Mouse (Mus musculus) embryonic facial prominence, embryonic 10.5 days (tissue): Measurements from ENCODE around the gene Kif5a. TPM values are rescaled to one million over a fixed set of nuclear protein-coding genes. Genes with fewer than 3 reads are reported as not detected.
A peak's percentile ranks its signal among the peaks of the same experiment; 100 is the strongest.

ENCODE experiments used
- DNase-seq: peaks from one replicate; pipeline ENCODE4 v3.0.0-alpha.2; 2017; ENCODE audit warnings: low spot score
- H3K27ac ChIP-seq: fragments of 300-500 bp; sonication (generic); replicated peaks from 2 replicates; pipeline ENCODE4 v1.5.1; 2016; ENCODE audit warnings: mild to moderate bottlenecking
- H3K27me3 ChIP-seq: fragments of 300-500 bp; sonication (generic); replicated peaks from 2 replicates; pipeline ENCODE4 v1.6.1; 2016; ENCODE audit warnings: low read depth, mild to moderate bottlenecking; ENCODE audit not compliant: poor library complexity, severe bottlenecking
- H3K36me3 ChIP-seq: fragments of 300-500 bp; sonication (generic); replicated peaks from 2 replicates; pipeline ENCODE4 v1.6.1; 2016; ENCODE audit warnings: mild to moderate bottlenecking, moderate library complexity
- H3K4me1 ChIP-seq: fragments of 300-500 bp; sonication (generic); 2 replicates; pipeline ENCODE4 v1.6.1; 2016
- H3K4me3 ChIP-seq: fragments of 300-500 bp; sonication (generic); 2 replicates; pipeline ENCODE4 v1.5.1; 2016; ENCODE audit warnings: mild to moderate bottlenecking, moderate library complexity
- H3K9me3 ChIP-seq: fragments of 300-500 bp; sonication (generic); 2 replicates; pipeline ENCODE4 v1.6.1; 2016; ENCODE audit warnings: mild to moderate bottlenecking
- WGBS: fragments of 180-500 bp; shearing (Covaris S2); methylation state at CpG from one replicate; pipeline ENCODE4 v1.1.7; 2016; 5-methylcytosine and 5-hydroxymethylcytosine counted together
- polyA plus RNA-seq: library from polyadenylated mRNA; unstranded; fragments of >200 nt; fragmentation: Nextera tagmentation; extraction: Ambion mirVana; gene quantifications from 2 replicates; pipeline ENCODE4 v1.2.1, GENCODE M21; 2016

The Kif5a gene
- polyA plus RNA-seq, 1 experiment from 2014 or later, result 11.6 TPM

DNA sequence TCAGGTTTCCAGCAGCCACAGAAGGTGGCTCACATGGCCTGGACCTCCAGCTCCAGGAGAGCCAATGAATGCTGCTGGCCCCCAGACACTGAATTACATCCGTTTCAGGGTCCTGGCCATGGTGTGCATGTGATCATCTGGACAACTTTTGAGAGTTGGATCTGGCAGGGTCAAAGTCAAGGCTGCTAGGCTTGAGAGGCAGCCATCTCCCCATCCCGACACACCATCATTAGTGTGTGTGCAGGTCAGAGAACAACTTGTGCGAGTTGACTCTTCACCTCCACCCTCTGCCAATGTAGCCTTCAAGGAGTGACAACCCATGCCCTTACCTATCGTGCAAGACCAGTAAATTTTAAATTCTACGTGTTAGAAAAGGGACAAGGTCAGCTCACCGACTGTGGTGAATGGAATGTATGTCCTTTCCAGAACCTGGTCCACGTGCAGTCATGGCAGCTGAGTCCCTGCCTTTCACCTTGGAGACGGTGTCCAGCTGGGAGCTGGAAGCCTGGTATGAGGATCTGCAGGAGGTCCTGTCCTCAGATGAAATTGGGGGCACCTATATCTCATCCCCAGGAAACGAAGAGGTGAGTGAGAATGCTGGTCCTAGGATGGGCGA is 31.9 kb upstream of the Kif5a start:
- H3K27ac ChIP-seq, result no peak overlapping the region
- DNase-seq, result no peak
- H3K9me3 ChIP-seq, result no peaks in the 10 kb centered on the region
- H3K4me1 ChIP-seq, result peaks cover 26% of the 10 kb centered on the region
- WGBS, result 93% methylated on average over 10 of the region's 10 CpGs
- H3K4me3 ChIP-seq, result no peak overlapping the region
- H3K36me3 ChIP-seq, result peaks cover 80% of the 10 kb centered on the region
- no peaks in the 10 kb centered on the region for H3K27me3 ChIP-seq

DNA sequence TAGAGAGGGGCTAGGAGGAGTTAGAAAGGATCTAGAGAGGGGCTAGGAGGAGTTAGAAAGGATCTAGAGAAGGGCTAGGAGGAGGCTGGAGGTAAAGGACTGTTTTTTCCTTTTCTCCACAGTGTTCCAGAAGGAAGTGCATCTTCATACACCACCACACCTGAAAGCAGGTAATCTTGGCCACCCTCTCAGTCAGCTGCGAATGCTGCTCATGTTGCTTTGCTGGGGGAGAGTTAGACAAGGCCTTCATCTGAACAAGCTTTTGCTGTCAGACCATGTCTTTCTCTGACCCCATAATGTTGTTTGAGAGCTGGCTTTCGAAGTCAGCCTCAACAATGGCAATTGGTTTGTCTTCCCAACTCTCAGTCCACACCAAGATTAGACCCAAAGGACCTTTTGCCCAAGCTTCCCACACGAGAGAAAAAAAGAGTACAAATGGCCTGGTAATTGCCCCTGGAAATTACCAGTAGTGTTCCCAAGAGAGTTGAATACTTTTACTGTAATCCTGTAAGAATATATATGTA is 30.5 kb upstream of the Kif5a start:
- Histone ChIP-seq H3K27ac (no peak overlapping the region), H3K27me3 (no peaks in the 10 kb centered on the region), H3K4me3 (no peak overlapping the region), H3K9me3 (no peaks in the 10 kb centered on the region), H3K36me3 (peaks cover 66% of the 10 kb centered on the region), H3K4me1 (peaks cover 38% of the 10 kb centered on the region)
- 85% methylated on average over 3 of the region's 3 CpGs for WGBS
- no peak for DNase-seq

DNA sequence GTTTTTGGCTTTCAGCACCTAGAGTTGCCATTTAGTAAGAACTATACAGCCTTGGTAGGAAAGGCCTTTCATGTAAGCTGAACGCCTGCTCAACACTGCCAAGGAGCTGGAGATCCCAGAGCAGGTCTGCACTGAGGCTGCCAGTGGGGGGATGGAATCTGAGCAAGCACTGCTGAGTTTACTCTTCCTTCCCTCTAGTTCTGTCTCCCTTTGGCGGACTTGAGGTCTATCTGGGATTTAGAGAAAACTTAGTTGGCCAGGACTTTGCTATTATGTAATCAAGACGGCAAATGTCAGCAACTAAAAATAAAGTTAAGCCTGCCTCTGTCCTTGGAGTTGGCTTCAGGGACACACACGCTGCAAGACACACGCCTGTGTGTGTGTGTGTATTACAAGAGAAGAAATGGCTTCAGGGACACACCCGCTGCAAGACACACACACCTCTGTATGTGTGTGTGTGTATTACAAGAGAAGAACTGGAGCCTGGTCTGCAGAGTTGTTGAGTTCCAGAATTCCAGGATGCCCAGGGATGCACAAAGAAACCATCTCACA is 29.9 kb upstream of the Kif5a start:
- Histone ChIP-seq H3K36me3 (peaks cover 60% of the 10 kb centered on the region), H3K9me3 (no peaks in the 10 kb centered on the region), H3K27me3 (no peaks in the 10 kb centered on the region), H3K27ac (no peak overlapping the region), H3K4me1 (peaks cover 38% of the 10 kb centered on the region), H3K4me3 (no peak overlapping the region; the same call in 1 of the 2 replicates)
- WGBS, result 89% methylated on average over 6 of the region's 6 CpGs
- DNase-seq, result no peak

DNA sequence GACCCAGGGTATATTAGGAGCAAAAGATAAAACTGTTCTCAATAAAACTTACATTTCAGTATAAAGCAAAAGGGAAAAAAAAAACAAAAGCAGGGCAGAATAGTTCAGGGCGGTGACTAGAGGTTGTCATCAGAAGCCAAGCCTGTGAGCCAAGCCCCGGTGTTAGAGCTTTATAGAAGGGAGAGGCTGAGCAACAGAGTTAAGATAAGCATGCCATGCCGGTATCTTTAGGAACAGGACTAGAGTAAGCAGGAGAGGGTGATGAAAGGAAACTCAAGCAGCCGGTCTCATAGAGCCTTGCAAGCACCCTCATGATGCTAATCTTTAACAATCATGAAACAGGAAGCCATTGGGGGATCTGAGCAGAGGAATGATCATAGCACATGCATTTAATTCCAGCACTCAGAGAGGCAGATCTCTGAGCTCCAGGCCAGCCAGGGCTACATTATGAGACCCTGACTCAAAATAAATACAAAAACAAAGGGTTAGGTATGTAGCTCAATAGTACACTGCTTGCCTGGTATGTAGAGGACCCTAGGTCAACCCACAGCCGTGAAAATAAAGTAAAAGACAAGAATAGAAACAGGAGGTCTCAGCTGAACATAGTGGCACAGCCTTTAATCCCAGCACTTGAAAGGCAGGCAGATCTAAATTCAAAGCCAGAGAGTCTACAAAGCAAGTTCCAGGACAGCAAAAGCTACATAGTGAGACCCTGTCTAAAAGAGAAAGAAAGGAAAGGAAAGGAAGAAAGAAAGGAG is 28.9 kb upstream of the Kif5a start:
- Histone ChIP-seq H3K9me3 (no peaks in the 10 kb centered on the region), H3K4me1 (peaks cover 48% of the 10 kb centered on the region), H3K4me3 (peak overlapping the region; percentile 88), H3K36me3 (peaks cover 55% of the 10 kb centered on the region), H3K27me3 (no peaks in the 10 kb centered on the region), H3K27ac (peak overlapping the region; percentile 95)
- no peak for DNase-seq
- 64% methylated on average over 5 of the region's 5 CpGs for WGBS

DNA sequence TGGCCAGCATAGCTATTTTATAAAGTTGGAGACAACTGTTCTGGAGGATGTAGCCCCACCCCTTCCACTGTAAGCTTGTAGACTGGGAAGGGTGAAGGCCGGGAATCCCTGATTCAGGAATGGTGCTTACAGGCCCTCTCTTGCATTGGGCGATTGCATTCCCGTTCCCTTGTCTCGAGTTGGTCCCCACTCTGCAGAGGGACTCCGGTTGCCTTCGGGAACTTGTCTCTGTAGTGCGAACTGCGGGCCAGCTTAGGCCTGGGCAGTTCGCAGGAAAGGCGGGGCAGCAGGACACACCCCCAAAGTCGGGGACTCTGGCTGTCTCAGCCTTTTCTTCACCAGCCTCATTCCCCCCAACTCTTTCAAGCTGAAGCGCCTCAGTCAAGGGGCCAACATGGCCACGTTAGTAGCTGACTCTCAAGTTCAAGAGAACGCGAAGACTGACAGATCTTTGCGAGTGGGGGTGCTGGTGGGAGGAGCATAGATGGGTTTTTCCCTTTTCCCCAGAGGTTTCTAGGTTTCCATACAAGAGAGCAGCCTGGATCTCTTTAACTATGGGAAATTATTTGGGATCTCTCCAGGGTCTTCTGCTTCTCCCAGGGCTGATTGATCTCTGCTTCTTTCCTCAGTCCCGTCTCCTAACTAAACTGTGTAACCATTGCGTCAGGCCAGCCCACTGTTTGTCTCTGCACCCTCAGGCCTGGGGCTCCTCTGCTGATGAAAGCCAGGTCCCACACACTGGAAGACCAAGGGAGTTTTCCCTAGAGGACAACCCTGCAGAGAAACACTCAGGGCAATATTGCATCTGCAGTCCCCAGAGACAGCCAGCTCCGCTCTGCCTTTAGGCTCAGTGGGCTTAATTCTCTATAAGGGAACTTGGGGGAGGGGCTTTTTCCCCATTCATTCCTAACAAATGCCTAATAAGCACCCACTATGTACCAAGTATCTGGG is 28.1 kb upstream of the Kif5a start:
- H3K36me3 ChIP-seq, result peaks cover 55% of the 10 kb centered on the region
- no peaks in the 10 kb centered on the region for H3K27me3 ChIP-seq
- 2% methylated on average over 19 of the region's 19 CpGs for WGBS
- peaks cover 57% of the 10 kb centered on the region for H3K4me1 ChIP-seq
- peak overlapping the region; percentile 88 for H3K4me3 ChIP-seq
- peak overlapping the region; percentile 95 for H3K27ac ChIP-seq
- DNase-seq, result peak; percentile 74
- no peaks in the 10 kb centered on the region for H3K9me3 ChIP-seq

- no peaks in the 10 kb centered on the region for H3K27me3 ChIP-seq
- DNase-seq, result peak; percentile 100
- H3K36me3 ChIP-seq, result peaks cover 55% of the 10 kb centered on the region
- peak overlapping the region; percentile 88 for H3K4me3 ChIP-seq
- under 1% methylated on average over 46 of the region's 47 CpGs for WGBS
- H3K4me1 ChIP-seq, result peaks cover 65% of the 10 kb centered on the region
- H3K27ac ChIP-seq, result peak overlapping the region; percentile 95
- no peaks in the 10 kb centered on the region for H3K9me3 ChIP-seq
These were observed 27.3 kb upstream of the Kif5a start for GRCm38 (mm10) chr10:127290307-127290929.

GRCm38 (mm10) chr10:127289573-127290191 is 26.5 kb upstream of the Kif5a start:
- WGBS, result 2% methylated on average over 15 of the region's 15 CpGs
- Histone ChIP-seq H3K4me3 (peak overlapping the region; percentile 88), H3K4me1 (peaks cover 72% of the 10 kb centered on the region), H3K27ac (peak overlapping the region; percentile 95), H3K9me3 (no peaks in the 10 kb centered on the region), H3K36me3 (peaks cover 55% of the 10 kb centered on the region), H3K27me3 (no peaks in the 10 kb centered on the region)
- no peak for DNase-seq

DNA sequence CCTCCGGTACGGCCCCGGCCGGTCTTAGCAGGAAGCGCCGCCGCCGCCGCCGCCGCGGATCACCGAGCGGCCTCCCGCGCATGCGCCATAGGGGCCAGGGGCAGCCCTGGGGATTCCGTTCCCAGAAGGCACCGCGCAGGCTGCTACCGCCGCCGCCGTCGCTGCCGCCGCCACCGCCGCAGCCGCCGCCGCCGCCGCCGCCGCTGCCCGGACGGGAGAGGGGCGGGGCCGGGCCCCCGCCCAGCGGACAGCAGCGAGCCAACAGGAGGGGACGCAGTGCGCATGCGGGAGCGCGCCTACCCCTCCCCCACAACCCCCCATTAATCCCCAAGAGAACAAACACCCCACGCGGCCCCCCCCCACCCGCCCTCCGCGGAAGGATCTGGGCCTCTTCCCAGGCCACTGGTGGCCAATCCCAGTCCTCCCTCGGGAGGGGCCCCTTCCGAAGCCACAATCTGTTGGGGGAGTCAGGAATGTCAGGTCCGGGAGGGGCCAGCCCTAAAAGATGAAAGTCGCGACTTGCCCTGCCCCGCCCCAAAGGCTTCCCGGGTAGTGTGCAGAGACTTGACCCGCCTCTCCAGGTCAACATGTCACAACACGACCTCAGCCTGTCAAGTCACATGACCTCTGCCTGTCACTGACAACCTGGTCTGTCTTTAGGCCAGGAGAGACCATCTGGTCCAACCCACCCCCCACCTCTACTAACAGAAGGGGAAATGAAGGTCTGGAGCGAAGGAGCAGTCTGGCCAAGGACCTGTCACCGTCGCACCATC is 25.8 kb upstream of the Kif5a start, which contains the start of gene Mbd6:
Gene Mbd6 (minus strand): TSS at position 219 of the 773 bp plus-strand sequence.
- Histone ChIP-seq H3K4me3 (peak within 1 kb of the TSS; percentile 88), H3K9me3 (no peaks in the 10 kb centered on the region), H3K36me3 (peaks cover 55% of the 10 kb centered on the region), H3K27me3 (no peaks in the 10 kb centered on the region), H3K27ac (peak within 1 kb of the TSS; percentile 95), H3K4me1 (peaks cover 78% of the 10 kb centered on the region)
- WGBS, result under 1% methylated on average over 52 of the region's 65 CpGs
- peak; percentile 93 for DNase-seq

- Histone ChIP-seq H3K4me3 (peak overlapping the region; percentile 88), H3K36me3 (peaks cover 55% of the 10 kb centered on the region)
- DNase-seq, result no peak
These were observed 25.2 kb upstream of the Kif5a start for GRCm38 (mm10) chr10:127288328-127288799.

GRCm38 (mm10) chr10:127287936-127288293 is 24.8 kb upstream of the Kif5a start:
- Histone ChIP-seq H3K9me3 (no peaks in the 10 kb centered on the region), H3K36me3 (peaks cover 55% of the 10 kb centered on the region), H3K27me3 (no peaks in the 10 kb centered on the region), H3K27ac (peak overlapping the region; percentile 95), H3K4me3 (peak overlapping the region; percentile 88), H3K4me1 (peaks cover 76% of the 10 kb centered on the region)
- DNase-seq, result no peak
- 3% methylated on average over 3 of the region's 3 CpGs for WGBS

More at GRCm38 (mm10) chr10:127288328-127288799, 25.2 kb upstream of the Kif5a start:
- H3K9me3 ChIP-seq, result no peaks in the 10 kb centered on the region
- H3K4me1 ChIP-seq, result peaks cover 78% of the 10 kb centered on the region
- H3K27ac ChIP-seq, result peak overlapping the region; percentile 95
- H3K27me3 ChIP-seq, result no peaks in the 10 kb centered on the region
- WGBS, result under 1% methylated on average over 27 of the region's 28 CpGs
